Mouse (Mus musculus) embryonic facial prominence, embryonic 15.5 days (tissue): ENCODE measurements at regions not wholly inside any gene's neighbourhood (a gene's known extent, or its start where the extent isn't known, plus 50 kb on each side); places are given as distances from the start of the nearest gene placed in this dataset.

Experiments
- ATAC-seq: fragments of 200-750 bp; cut with Nextera tagmentation; 2 replicates; pipeline ENCODE4 v1.8.0; 2017; ENCODE audit warnings: low read depth, moderate TSS enrichment; ENCODE audit not compliant: insufficient number of reproducible peaks, low FRiP score, low TSS enrichment
- H3K27ac ChIP-seq: fragments of 300-500 bp; sonication (generic); replicated peaks from 2 replicates; pipeline ENCODE4 v1.5.1; 2015; ENCODE audit warnings: mild to moderate bottlenecking, inconsistent platforms
- H3K27me3 ChIP-seq: fragments of 300-500 bp; sonication (generic); 2 replicates; pipeline ENCODE4 v1.6.1; 2015; ENCODE audit warnings: inconsistent platforms
- H3K36me3 ChIP-seq: fragments of 300-500 bp; sonication (generic); 2 replicates; pipeline ENCODE4 v1.6.1; 2015; ENCODE audit warnings: mild to moderate bottlenecking, inconsistent platforms
- H3K4me1 ChIP-seq: fragments of 300-500 bp; sonication (generic); 2 replicates; pipeline ENCODE4 v1.6.1; 2015; ENCODE audit warnings: inconsistent platforms
- H3K4me2 ChIP-seq: fragments of 300-500 bp; sonication (generic); replicated peaks from 2 replicates; pipeline ENCODE4 v1.6.1; 2015; ENCODE audit warnings: mild to moderate bottlenecking, inconsistent platforms
- H3K4me3 ChIP-seq: fragments of 300-500 bp; sonication (generic); replicated peaks from 2 replicates; pipeline ENCODE4 v1.5.1; 2015; ENCODE audit warnings: mild to moderate bottlenecking, inconsistent platforms
- H3K9ac ChIP-seq: fragments of 300-500 bp; sonication (generic); 2 replicates; pipeline ENCODE4 v1.6.1; 2015; ENCODE audit warnings: inconsistent platforms
- H3K9me3 ChIP-seq: fragments of 300-500 bp; sonication (generic); replicated peaks from 2 replicates; pipeline ENCODE4 v1.6.1; 2016; ENCODE audit warnings: inconsistent platforms
- WGBS: fragments of 180-500 bp; shearing (Covaris S2); methylation state at CpG from one replicate; pipeline ENCODE4 v1.1.7; 2015; 5-methylcytosine and 5-hydroxymethylcytosine counted together

- Histone ChIP-seq H3K27me3 (peaks cover 5% of the 10 kb centered on the region; the same call in 1 of the 2 replicates), H3K4me3 (no peak overlapping the region), H3K4me2 (no peak overlapping the region), H3K27ac (no peak overlapping the region), H3K9me3 (no peaks in the 10 kb centered on the region), H3K4me1 (no peaks in the 10 kb centered on the region; the same call in 1 of the 2 replicates), H3K9ac (no peak overlapping the region), H3K36me3 (no peaks in the 10 kb centered on the region)
- no peak for ATAC-seq
- 62% methylated on average over 9 of the region's 9 CpGs for WGBS
Observed at GRCm38 (mm10) chr6:143328202-143328601, 161.2 kb downstream of the Etnk1 start.

GRCm38 (mm10) chr6:143329096-143329495 lies 162.1 kb downstream of the Etnk1 start:
- WGBS: 84% methylated on average over 5 of the region's 5 CpGs
- no peak overlapping the region for H3K27ac ChIP-seq
- ATAC-seq: no peak
- no peaks in the 10 kb centered on the region; the same call in 1 of the 2 replicates for H3K4me1 ChIP-seq
- no peaks in the 10 kb centered on the region for H3K36me3 ChIP-seq
- H3K4me2 ChIP-seq: no peak overlapping the region
- no peak overlapping the region for H3K9ac ChIP-seq
- no peaks in the 10 kb centered on the region for H3K9me3 ChIP-seq
- H3K4me3 ChIP-seq: no peak overlapping the region
- H3K27me3 ChIP-seq: no peaks in the 10 kb centered on the region

GRCm38 (mm10) chr6:143333493-143333892 lies 166.5 kb downstream of the Etnk1 start:
- Histone ChIP-seq H3K27me3 (no peaks in the 10 kb centered on the region), H3K4me3 (no peak overlapping the region), H3K9ac (no peak overlapping the region), H3K36me3 (no peaks in the 10 kb centered on the region), H3K27ac (no peak overlapping the region), H3K4me1 (no peaks in the 10 kb centered on the region), H3K4me2 (no peak overlapping the region), H3K9me3 (no peaks in the 10 kb centered on the region)
- 82% methylated on average over 8 of the region's 8 CpGs for WGBS
- ATAC-seq: no peak

- Histone ChIP-seq H3K9me3 (no peaks in the 10 kb centered on the region), H3K27me3 (no peaks in the 10 kb centered on the region), H3K4me2 (no peak overlapping the region), H3K9ac (no peak overlapping the region), H3K4me3 (no peak overlapping the region), H3K27ac (no peak overlapping the region), H3K36me3 (no peaks in the 10 kb centered on the region), H3K4me1 (no peaks in the 10 kb centered on the region)
- no peak for ATAC-seq
- 70% methylated on average over 4 of the region's 4 CpGs for WGBS
Observed at GRCm38 (mm10) chr6:143336574-143336973, 169.6 kb downstream of the Etnk1 start.

- Histone ChIP-seq H3K4me3 (no peak overlapping the region), H3K4me1 (no peaks in the 10 kb centered on the region), H3K9ac (no peak overlapping the region), H3K9me3 (no peaks in the 10 kb centered on the region), H3K4me2 (no peak overlapping the region), H3K36me3 (no peaks in the 10 kb centered on the region), H3K27ac (no peak overlapping the region), H3K27me3 (no peaks in the 10 kb centered on the region)
- WGBS: 89% methylated on average over 2 of the region's 2 CpGs
- no peak for ATAC-seq
Observed at GRCm38 (mm10) chr6:143349000-143349399, 182.0 kb downstream of the Etnk1 start.

- no peak overlapping the region for H3K4me2 ChIP-seq
- no peaks in the 10 kb centered on the region for H3K9me3 ChIP-seq
- no peaks in the 10 kb centered on the region for H3K27me3 ChIP-seq
- no peak overlapping the region for H3K9ac ChIP-seq
- peak; percentile 51 for ATAC-seq
- H3K4me1 ChIP-seq: no peaks in the 10 kb centered on the region
- H3K4me3 ChIP-seq: no peak overlapping the region
- WGBS: 57% methylated on average over 7 of the region's 7 CpGs
- H3K36me3 ChIP-seq: no peaks in the 10 kb centered on the region
- no peak overlapping the region for H3K27ac ChIP-seq
Observed at GRCm38 (mm10) chr6:143359320-143360032, 192.5 kb downstream of the Etnk1 start.

- no peaks in the 10 kb centered on the region for H3K4me1 ChIP-seq
- ATAC-seq: no peak
- no peak overlapping the region for H3K9ac ChIP-seq
- H3K9me3 ChIP-seq: no peaks in the 10 kb centered on the region
- H3K4me3 ChIP-seq: no peak overlapping the region
- H3K27ac ChIP-seq: no peak overlapping the region
- no peaks in the 10 kb centered on the region for H3K36me3 ChIP-seq
- 57% methylated on average over 5 of the region's 5 CpGs for WGBS
- no peak overlapping the region for H3K4me2 ChIP-seq
- no peaks in the 10 kb centered on the region for H3K27me3 ChIP-seq
Observed at GRCm38 (mm10) chr6:143361149-143361725, 194.2 kb downstream of the Etnk1 start.

GRCm38 (mm10) chr6:143361963-143362362 lies 194.9 kb downstream of the Etnk1 start:
- no peak for ATAC-seq
- no peak overlapping the region for H3K4me2 ChIP-seq
- 88% methylated on average over 2 of the region's 2 CpGs for WGBS
- H3K27me3 ChIP-seq: no peaks in the 10 kb centered on the region
- no peaks in the 10 kb centered on the region for H3K36me3 ChIP-seq
- H3K9ac ChIP-seq: no peak overlapping the region
- H3K4me3 ChIP-seq: no peak overlapping the region
- no peaks in the 10 kb centered on the region for H3K4me1 ChIP-seq
- no peak overlapping the region for H3K27ac ChIP-seq
- no peaks in the 10 kb centered on the region for H3K9me3 ChIP-seq

- no peaks in the 10 kb centered on the region for H3K27me3 ChIP-seq
- no peak for ATAC-seq
- no peak overlapping the region for H3K4me3 ChIP-seq
- no peaks in the 10 kb centered on the region for H3K9me3 ChIP-seq
- H3K9ac ChIP-seq: no peak overlapping the region
- no peak overlapping the region for H3K4me2 ChIP-seq
- no peak overlapping the region for H3K27ac ChIP-seq
- H3K36me3 ChIP-seq: no peaks in the 10 kb centered on the region
- no peaks in the 10 kb centered on the region for H3K4me1 ChIP-seq
- WGBS: 96% methylated on average over 5 of the region's 5 CpGs
Observed at GRCm38 (mm10) chr6:143365840-143366239, 198.8 kb downstream of the Etnk1 start.

- no peaks in the 10 kb centered on the region for H3K9me3 ChIP-seq
- ATAC-seq: no peak
- H3K4me2 ChIP-seq: no peak overlapping the region
- H3K36me3 ChIP-seq: no peaks in the 10 kb centered on the region
- H3K27me3 ChIP-seq: no peaks in the 10 kb centered on the region
- H3K4me3 ChIP-seq: no peak overlapping the region
- H3K4me1 ChIP-seq: no peaks in the 10 kb centered on the region
- no peak overlapping the region for H3K27ac ChIP-seq
- 58% methylated on average over 3 of the region's 3 CpGs for WGBS
- H3K9ac ChIP-seq: no peak overlapping the region
Observed at GRCm38 (mm10) chr6:143367804-143368203, 200.8 kb downstream of the Etnk1 start.

GRCm38 (mm10) chr6:143368646-143369045 lies 201.6 kb downstream of the Etnk1 start:
- 57% methylated on average over 8 of the region's 8 CpGs for WGBS
- H3K4me2 ChIP-seq: no peak overlapping the region
- no peaks in the 10 kb centered on the region for H3K36me3 ChIP-seq
- no peaks in the 10 kb centered on the region for H3K27me3 ChIP-seq
- no peak overlapping the region for H3K4me3 ChIP-seq
- no peak overlapping the region for H3K9ac ChIP-seq
- no peaks in the 10 kb centered on the region for H3K9me3 ChIP-seq
- H3K27ac ChIP-seq: no peak overlapping the region
- ATAC-seq: no peak
- no peaks in the 10 kb centered on the region for H3K4me1 ChIP-seq

- no peak for ATAC-seq
- H3K4me3 ChIP-seq: no peak overlapping the region
Observed at GRCm38 (mm10) chr6:143372487-143372886, 205.5 kb downstream of the Etnk1 start.

More at GRCm38 (mm10) chr6:143372487-143372886, 205.5 kb downstream of the Etnk1 start:
- H3K27me3 ChIP-seq: peaks cover 14% of the 10 kb centered on the region
- H3K9ac ChIP-seq: no peak overlapping the region
- WGBS: 41% methylated on average over 5 of the region's 5 CpGs
- H3K9me3 ChIP-seq: no peaks in the 10 kb centered on the region
- H3K4me1 ChIP-seq: no peaks in the 10 kb centered on the region
- H3K4me2 ChIP-seq: no peak overlapping the region
- no peaks in the 10 kb centered on the region for H3K36me3 ChIP-seq
- no peak overlapping the region for H3K27ac ChIP-seq
